Comparison of ENCODE assay signal across 8 mouse cellular contexts in the genomic region with DNA sequence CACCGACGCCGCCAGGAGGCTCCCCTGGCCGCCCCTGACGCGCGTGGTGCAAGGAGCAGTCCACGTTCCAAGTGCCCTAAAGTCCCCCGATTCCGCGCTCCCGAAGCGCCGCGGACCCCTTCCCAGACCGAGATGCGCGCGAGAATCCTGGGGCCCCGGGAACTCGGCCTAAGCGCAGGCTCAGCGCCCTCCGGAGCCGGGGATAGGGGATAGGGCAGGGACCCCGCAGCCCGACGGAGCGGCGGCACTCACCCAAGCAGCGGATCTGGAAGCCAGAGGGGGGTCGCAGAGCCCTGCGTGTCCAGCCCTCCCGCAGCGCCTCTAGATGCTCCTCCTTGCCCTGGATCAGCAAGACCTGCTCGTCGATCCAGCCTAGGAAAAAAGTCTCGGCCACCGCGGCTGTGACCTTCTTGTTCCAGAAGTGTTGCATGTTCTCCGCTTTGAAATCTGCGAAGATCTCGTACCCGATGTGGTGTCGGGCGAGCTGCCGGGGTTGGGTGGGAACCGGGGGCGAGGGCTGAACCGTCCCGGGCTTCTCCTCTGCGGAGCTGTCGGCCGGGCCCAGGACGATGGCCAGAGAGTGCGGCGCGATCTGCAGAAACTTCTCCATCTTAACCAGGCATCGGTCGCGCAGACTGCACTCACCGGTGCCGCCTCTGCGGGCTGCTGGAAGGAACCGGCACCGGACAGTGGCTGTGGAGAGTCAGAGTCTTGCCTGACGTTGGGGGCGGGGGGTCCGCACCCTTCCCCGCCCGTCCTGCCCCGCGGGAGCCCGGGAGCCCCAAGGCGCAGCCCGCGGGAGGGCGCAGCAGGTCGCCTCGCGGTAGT. TPM values are rescaled to one million over a fixed set of nuclear protein-coding genes. Genes with fewer than 3 reads are reported as not detected.
A peak's percentile ranks its signal among the peaks of the same experiment; 100 is the strongest.
DNase-seq lines count a peak whose midpoint lies in the region; ATAC-seq and TF ChIP-seq lines count a peak whose summit lies in the region.

No protein-coding gene starts in this region.

- H3K27ac ChIP-seq in heart, postnatal 0 days (ENCODE audit: low read depth): peak overlapping the region; percentile 63
- H3K27ac ChIP-seq in midbrain, embryonic 11.5 days (ENCODE audit: low read depth, low read length): no peak overlapping the region

- H3K4me1 ChIP-seq in heart, postnatal 0 days (ENCODE audit: control insufficient read depth, insufficient read depth): 0 out of 2 replicates have a peak, but pooled peaks cover 4% of the 10 kb centered on the region
- peaks cover 12% of the 10 kb centered on the region for H3K4me1 ChIP-seq in midbrain, embryonic 11.5 days (ENCODE audit: control insufficient read depth, insufficient read depth, low read length)

- peaks cover 50% of the 10 kb centered on the region for H3K27me3 ChIP-seq in heart, postnatal 0 days (ENCODE audit: control insufficient read depth, insufficient read depth, low read length)
- peaks cover 65% of the 10 kb centered on the region for H3K27me3 ChIP-seq in midbrain, embryonic 11.5 days (ENCODE audit: control insufficient read depth, insufficient read depth, low read length)

- TF ChIP-seq EP300 in heart, postnatal 0 days (IDR thresholded peaks at IDR 0.05; ENCODE audit: low read depth): no peak

- peak; percentile 27 to 73 for DNase-seq in adrenal gland, adult (ENCODE audit: inconsistent age in 2 of 2, low spot score in 1 of 2)
- DNase-seq in adrenal gland, adult 8-10 months: no peak
- peak; percentile 34 for DNase-seq in urinary bladder, adult 2 months (ENCODE audit: low spot score)
- DNase-seq in urinary bladder, postnatal 10 days (ENCODE audit: low spot score): no peak
- no peak for DNase-seq in heart, postnatal 0 days (ENCODE audit: low spot score)
- DNase-seq in kidney, postnatal 4 days: peak; percentile 67 to 74
- peak; percentile 97 for DNase-seq in midbrain, embryonic 11.5 days (ENCODE audit: low spot score, missing footprints)
- DNase-seq in testis, postnatal 14 days (ENCODE audit: low spot score): peak; percentile 12

- TF ChIP-seq CTCF in heart, postnatal 0 days (IDR thresholded peaks at IDR 0.05; ENCODE audit: low read depth): no peak

- peak; percentile 65; the same call in 1 of the 2 replicates for ATAC-seq in heart, postnatal 0 days (ENCODE audit: insufficient read depth, low read depth)
- ATAC-seq in midbrain, embryonic 11.5 days (ENCODE audit: low FRiP score): peak; percentile 66

- no peaks in the 10 kb centered on the region for H3K36me3 ChIP-seq in heart, postnatal 0 days (replicated peaks; ENCODE audit: control insufficient read depth, insufficient read depth, low read length)
- H3K36me3 ChIP-seq in midbrain, embryonic 11.5 days (ENCODE audit: control insufficient read depth, insufficient read depth, low read length): no peaks in the 10 kb centered on the region

- H3K4me3 ChIP-seq in heart, postnatal 0 days (ENCODE audit: low read depth, low read length): peak overlapping the region; percentile 78
- peak overlapping the region; percentile 59 for H3K4me3 ChIP-seq in midbrain, embryonic 11.5 days (ENCODE audit: low read depth, low read length)

- WGBS in heart, postnatal 0 days: under 1% methylated on average over 78 of the region's 81 CpGs
- WGBS in midbrain, embryonic 11.5 days: under 1% methylated on average over 80 of the region's 81 CpGs

- peak overlapping the region; percentile 78 for H3K4me2 ChIP-seq in heart, postnatal 0 days (ENCODE audit: low read depth, low read length)
- H3K4me2 ChIP-seq in midbrain, embryonic 11.5 days: peak overlapping the region; percentile 98

- H3K9me3 ChIP-seq in heart, postnatal 0 days (replicated peaks; ENCODE audit: control insufficient read depth, low read length): no peaks in the 10 kb centered on the region
- no peaks in the 10 kb centered on the region for H3K9me3 ChIP-seq in midbrain, embryonic 11.5 days (ENCODE audit: control insufficient read depth, low read length)

- peak overlapping the region; percentile 60 for H3K9ac ChIP-seq in heart, postnatal 0 days (replicated peaks; ENCODE audit: low read depth, low read length)
- peak overlapping the region; percentile 54 for H3K9ac ChIP-seq in midbrain, embryonic 11.5 days (ENCODE audit: low read length)

RNA-seq across cellular contexts. Expression of gene Stox2, which starts 33.3 kb away (rescaled TPM):
- 10 to 100 TPM in 3 of 4 experiments, 1 to 10 TPM in 1; 9.6 to 13.5 (median 12.3) TPM for total RNA-seq in adrenal gland, adult 8-10 months (2022)
- polyA plus RNA-seq in urinary bladder, adult 2 months (2012; rRNA removed): 5.9 and 8.0 TPM in 2 replicates
- total RNA-seq in heart, postnatal 0 days (2014; rRNA removed; ENCODE audit: low replicate concordance): 12.7 and 18.2 TPM in 2 replicates
- polyA plus RNA-seq in heart, postnatal 0 days (2015; fragmentation: Nextera tagmentation; extraction: Ambion mirVana): 4.5 and 6.2 TPM in 2 replicates
- 30.3 and 34.3 TPM in 2 replicates for polyA plus RNA-seq in midbrain, embryonic 11.5 days (2014; fragmentation: Nextera tagmentation; extraction: Ambion mirVana)

Comparison
In these comparisons a context has a peak if more than half of its experiments do, and no peak if none do; other contexts are left out.
1. DNase-seq: peak in adrenal gland, adult (2 of 2), urinary bladder, adult 2 months (single experiment), kidney, postnatal 4 days (2 of 2), midbrain, embryonic 11.5 days (single experiment) and testis, postnatal 14 days (single experiment); none in adrenal gland, adult 8-10 months (single experiment), urinary bladder, postnatal 10 days (single experiment) and heart, postnatal 0 days (single experiment).